Mouse (Mus musculus): Measurements from ENCODE around the gene Prss40. TPM values are rescaled to one million over a fixed set of nuclear protein-coding genes. Genes with fewer than 3 reads are reported as not detected.
"Not testable (repeated sequence)": the region's sequence is repeated elsewhere in the genome, so short reads cannot be mapped to it uniquely, and the experiment has no call there.

The Prss40 gene
- polyA plus RNA-seq, 1 experiment: not detected

DNA sequence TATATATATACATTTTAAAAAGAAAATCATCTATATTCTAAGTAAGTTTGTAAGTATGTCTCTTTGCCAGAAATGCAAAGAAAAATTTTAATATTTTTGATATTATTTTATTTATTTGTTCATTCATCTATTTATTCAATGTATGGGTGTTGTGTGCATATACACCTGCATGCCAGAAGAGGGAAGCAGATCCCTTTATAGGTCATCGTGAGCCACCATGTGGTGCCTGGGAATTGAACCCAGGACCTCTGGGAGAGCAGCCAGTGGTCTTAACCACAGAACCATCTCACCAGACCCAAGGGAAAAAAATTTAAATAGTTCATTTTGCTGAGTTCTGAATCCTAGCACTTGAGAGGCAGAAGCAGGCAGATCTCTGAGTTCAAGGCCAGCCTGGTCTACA, 42.5 kb downstream of the Prss40 start:
- H3K4me1 ChIP-seq (ENCODE audit: control insufficient read depth, insufficient read depth, low read length): no peaks in the 10 kb centered on the region
- TF ChIP-seq CTCF (IDR thresholded peaks at IDR 0.05; ENCODE audit: insufficient read depth, low read depth, low read length) (no peak), POLR2A (IDR thresholded peaks at IDR 0.05; ENCODE audit: insufficient read depth, low read depth, low read length) (no peak)
- WGBS: 85% methylated on average over 1 of the region's 1 CpGs

GRCm38 (mm10) chr1:34517797-34518196, 42.9 kb downstream of the Prss40 start:
- not testable (repeated sequence) for H3K27ac ChIP-seq (ENCODE audit: insufficient read depth, low read depth, low read length); H3K4me1 ChIP-seq (ENCODE audit: control insufficient read depth, insufficient read depth, low read length); H3K4me3 ChIP-seq (ENCODE audit: insufficient read depth, low read depth, low read length)
- 67% methylated on average over 1 of the region's 1 CpGs for WGBS

More for the DNA sequence above, 42.5 kb downstream of the Prss40 start:
- Histone ChIP-seq H3K4me3 (ENCODE audit: insufficient read depth, low read depth, low read length) (no peak overlapping the region), H3K27ac (ENCODE audit: insufficient read depth, low read depth, low read length) (no peak overlapping the region)

DNA sequence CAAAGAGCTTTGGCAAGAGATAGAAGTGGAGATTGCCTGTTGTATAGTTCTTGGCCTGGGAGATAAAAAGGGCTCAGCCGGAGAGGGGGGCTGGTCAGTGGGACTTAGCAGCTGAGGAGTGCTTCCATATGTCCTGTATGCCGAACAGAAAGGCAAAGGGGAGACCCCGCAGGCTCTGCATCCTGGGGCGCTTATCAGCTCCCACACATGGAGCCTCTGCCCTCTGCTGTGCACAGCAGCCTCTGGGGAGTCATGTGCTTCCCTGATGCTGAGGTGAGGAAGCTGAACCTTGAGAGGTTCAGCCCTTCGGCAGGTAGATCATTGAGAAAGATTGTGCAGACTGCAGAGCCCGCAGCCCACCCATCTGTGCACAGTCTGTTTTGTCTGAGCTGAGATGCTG, 43.4 kb downstream of the Prss40 start:
- H3K4me1 ChIP-seq (ENCODE audit: control insufficient read depth, insufficient read depth, low read length); H3K4me3 ChIP-seq (ENCODE audit: insufficient read depth, low read depth, low read length); H3K27ac ChIP-seq (ENCODE audit: insufficient read depth, low read depth, low read length): not testable (repeated sequence)
- WGBS: 78% methylated on average over 6 of the region's 6 CpGs

DNA sequence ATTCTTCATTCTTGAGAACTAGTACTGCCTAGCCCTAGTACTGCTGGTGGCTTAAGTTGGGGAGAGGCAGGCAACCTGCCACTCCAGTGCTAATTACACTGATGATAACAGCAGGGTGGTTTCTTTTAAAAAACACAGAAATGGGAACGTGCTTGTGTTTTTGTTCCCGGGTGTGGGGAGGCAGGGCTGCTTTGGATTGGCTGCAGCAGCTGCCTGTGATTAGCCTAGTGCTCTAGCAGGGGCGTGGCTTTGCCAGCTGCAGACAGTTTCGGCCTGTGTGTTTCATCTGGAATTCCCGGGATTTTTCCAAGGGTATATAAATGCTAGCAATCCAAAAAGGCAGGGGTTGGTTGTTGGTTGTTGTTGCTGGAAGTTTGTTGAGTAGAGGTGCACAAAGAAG, 44.1 kb downstream of the Prss40 start:
- TF ChIP-seq POLR2A (IDR thresholded peaks at IDR 0.05; ENCODE audit: insufficient read depth, low read depth, low read length): no peak
- TF ChIP-seq CTCF (IDR thresholded peaks at IDR 0.05; ENCODE audit: insufficient read depth, low read depth, low read length): no peak
- H3K27ac ChIP-seq (ENCODE audit: insufficient read depth, low read depth, low read length): no peak overlapping the region
- H3K4me1 ChIP-seq (ENCODE audit: control insufficient read depth, insufficient read depth, low read length): no peaks in the 10 kb centered on the region
- WGBS: 17% methylated on average over 5 of the region's 5 CpGs
- no peak overlapping the region for H3K4me3 ChIP-seq (ENCODE audit: insufficient read depth, low read depth, low read length)

GRCm38 (mm10) chr1:34513068-34513467, 47.7 kb downstream of the Prss40 start:
- TF ChIP-seq POLR2A (IDR thresholded peaks at IDR 0.05; ENCODE audit: insufficient read depth, low read depth, low read length) (no peak), CTCF (IDR thresholded peaks at IDR 0.05; ENCODE audit: insufficient read depth, low read depth, low read length) (no peak)
- 93% methylated on average over 4 of the region's 4 CpGs for WGBS
- Histone ChIP-seq H3K27ac (ENCODE audit: insufficient read depth, low read depth, low read length) (no peak overlapping the region), H3K4me3 (ENCODE audit: insufficient read depth, low read depth, low read length) (no peak overlapping the region), H3K4me1 (ENCODE audit: control insufficient read depth, insufficient read depth, low read length) (peaks cover 8% of the 10 kb centered on the region; the same call in 1 of the 2 replicates)

- WGBS: 11% methylated on average over 3 of the region's 3 CpGs
- TF ChIP-seq POLR2A (IDR thresholded peaks at IDR 0.05; ENCODE audit: insufficient read depth, low read depth, low read length) (no peak), CTCF (IDR thresholded peaks at IDR 0.05; ENCODE audit: insufficient read depth, low read depth, low read length) (peak; percentile 50; the same call in 1 of the 2 replicates)
- H3K4me3 ChIP-seq (ENCODE audit: insufficient read depth, low read depth, low read length): no peak overlapping the region
Observed at GRCm38 (mm10) chr1:34511027-34511426, 49.7 kb downstream of the Prss40 start.

GRCm38 (mm10) chr1:34510575-34510981, 50.2 kb downstream of the Prss40 start:
- WGBS: 3% methylated on average over 7 of the region's 7 CpGs
- no peak for TF ChIP-seq POLR2A (IDR thresholded peaks at IDR 0.05; ENCODE audit: insufficient read depth, low read depth, low read length)
- TF ChIP-seq CTCF (IDR thresholded peaks at IDR 0.05; ENCODE audit: insufficient read depth, low read depth, low read length): no peak
- no peak overlapping the region for H3K4me3 ChIP-seq (ENCODE audit: insufficient read depth, low read depth, low read length)
- H3K27ac ChIP-seq (ENCODE audit: insufficient read depth, low read depth, low read length): no peak overlapping the region
- peaks cover 11% of the 10 kb centered on the region for H3K4me1 ChIP-seq (ENCODE audit: control insufficient read depth, insufficient read depth, low read length)

More at GRCm38 (mm10) chr1:34511027-34511426, 49.7 kb downstream of the Prss40 start:
- H3K4me1 ChIP-seq (ENCODE audit: control insufficient read depth, insufficient read depth, low read length): peaks cover 10% of the 10 kb centered on the region
- H3K27ac ChIP-seq (ENCODE audit: insufficient read depth, low read depth, low read length): no peak overlapping the region

DNA sequence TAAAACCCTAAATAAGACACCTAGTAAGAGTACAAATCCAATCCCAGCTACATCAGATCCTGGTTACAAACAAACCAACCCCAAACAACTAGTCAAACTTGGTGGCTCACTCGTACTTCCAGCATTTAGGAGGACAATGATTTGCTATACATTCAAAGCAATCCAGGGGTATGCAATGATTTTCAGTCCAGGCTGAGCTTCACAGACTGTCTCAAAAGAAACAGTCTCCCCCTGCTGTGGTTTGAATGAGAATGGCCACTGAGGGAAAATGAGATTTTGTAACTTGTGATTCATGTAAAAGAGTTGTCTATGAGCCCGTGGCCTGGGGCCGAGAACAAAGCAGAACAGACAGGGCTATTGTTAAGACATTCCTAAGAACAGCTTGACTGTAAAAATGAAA, 52.8 kb downstream of the Prss40 start:
- TF ChIP-seq CTCF (IDR thresholded peaks at IDR 0.05; ENCODE audit: insufficient read depth, low read depth, low read length) (no peak), POLR2A (IDR thresholded peaks at IDR 0.05; ENCODE audit: insufficient read depth, low read depth, low read length) (no peak)
- Histone ChIP-seq H3K4me3 (ENCODE audit: insufficient read depth, low read depth, low read length) (no peak overlapping the region), H3K4me1 (ENCODE audit: control insufficient read depth, insufficient read depth, low read length) (peaks cover 20% of the 10 kb centered on the region), H3K27ac (ENCODE audit: insufficient read depth, low read depth, low read length) (no peak overlapping the region)
- WGBS: 87% methylated on average over 3 of the region's 3 CpGs

DNA sequence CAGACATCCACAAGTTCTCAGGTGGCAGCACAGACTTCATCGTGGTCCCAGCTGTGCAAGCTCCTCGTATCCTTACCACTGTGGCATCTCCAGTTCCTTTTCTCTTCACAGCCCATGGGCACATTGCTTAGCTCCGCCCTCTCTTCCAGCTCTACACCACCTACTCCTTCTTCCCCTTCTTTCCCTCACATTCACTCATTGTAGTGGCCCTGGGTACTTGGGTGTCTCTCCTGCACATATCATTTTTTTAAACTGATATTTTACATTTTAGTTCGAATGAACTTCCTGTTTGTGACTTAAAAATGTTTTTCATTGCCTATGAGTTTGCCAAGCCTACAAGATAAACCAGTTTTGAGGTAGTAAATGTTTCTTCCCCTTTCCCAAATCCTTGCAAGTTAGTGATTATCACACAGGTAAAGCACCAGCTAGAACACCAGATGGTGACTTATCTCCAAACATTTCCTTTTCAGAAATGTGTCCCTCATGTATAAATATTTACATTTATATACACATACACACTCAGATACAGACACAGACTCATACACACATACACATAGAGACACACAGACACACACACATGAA, 54.7 kb downstream of the Prss40 start:
- Histone ChIP-seq H3K4me1 (ENCODE audit: control insufficient read depth, insufficient read depth, low read length) (peaks cover 19% of the 10 kb centered on the region), H3K27ac (ENCODE audit: insufficient read depth, low read depth, low read length) (no peak overlapping the region), H3K4me3 (ENCODE audit: insufficient read depth, low read depth, low read length) (no peak overlapping the region)
- TF ChIP-seq CTCF (IDR thresholded peaks at IDR 0.05; ENCODE audit: insufficient read depth, low read depth, low read length) (no peak), POLR2A (IDR thresholded peaks at IDR 0.05; ENCODE audit: insufficient read depth, low read depth, low read length) (no peak)
- WGBS: 81% methylated on average over 4 of the region's 4 CpGs

DNA sequence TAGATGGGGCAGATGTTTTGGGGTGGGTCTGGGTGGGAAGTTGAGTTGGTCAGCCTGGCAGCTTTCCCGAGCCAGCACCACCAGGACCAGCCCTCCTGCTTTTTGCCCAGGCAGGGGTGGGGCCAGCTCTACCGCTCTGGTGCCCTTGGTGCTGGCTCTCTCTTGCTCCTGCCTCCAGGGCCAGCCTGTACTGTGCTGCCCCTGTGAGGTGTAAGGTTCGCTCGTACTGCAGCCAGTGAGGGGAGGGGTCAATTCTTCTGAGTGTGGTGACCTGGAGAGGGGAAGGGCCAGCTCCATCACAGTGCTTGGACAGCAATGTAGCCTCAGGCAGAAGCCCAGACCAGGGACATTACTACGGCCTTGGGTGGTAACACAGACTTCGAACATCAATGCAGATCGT, 55.4 kb downstream of the Prss40 start:
- Histone ChIP-seq H3K4me3 (ENCODE audit: insufficient read depth, low read depth, low read length) (no peak overlapping the region), H3K4me1 (ENCODE audit: control insufficient read depth, insufficient read depth, low read length) (peaks cover 12% of the 10 kb centered on the region), H3K27ac (ENCODE audit: insufficient read depth, low read depth, low read length) (no peak overlapping the region)
- TF ChIP-seq CTCF (IDR thresholded peaks at IDR 0.05; ENCODE audit: insufficient read depth, low read depth, low read length): no peak
- TF ChIP-seq POLR2A (IDR thresholded peaks at IDR 0.05; ENCODE audit: insufficient read depth, low read depth, low read length): no peak
- 77% methylated on average over 7 of the region's 7 CpGs for WGBS

All from olfactory bulb, adult 2 months (tissue).